Mouse (Mus musculus) layer of hippocampus, adult 11-12 months (tissue): ENCODE measurements around the gene Map2k2.
"Not testable (repeated sequence)": the region's sequence is repeated elsewhere in the genome, so short reads cannot be mapped to it uniquely, and the experiment has no call there.

Experiments
- DNase-seq: peaks from one replicate; pipeline ENCODE4 v3.0.0; 2022; ENCODE audit warnings: low spot score

Gene Map2k2

GRCm38 (mm10) chr10:81177491-81177925 is 71.8 kb downstream of the Map2k2 start:
- no peak for DNase-seq

GRCm38 (mm10) chr10:81177958-81178712 is 72.4 kb downstream of the Map2k2 start:
- no peak for DNase-seq

- no peak for DNase-seq
These were observed 73.2 kb downstream of the Map2k2 start for GRCm38 (mm10) chr10:81178927-81179326.

- no peak for DNase-seq
These were observed 74.0 kb downstream of the Map2k2 start for GRCm38 (mm10) chr10:81179451-81180342.

- DNase-seq = no peak
These were observed 75.2 kb downstream of the Map2k2 start for GRCm38 (mm10) chr10:81180946-81181345.

GRCm38 (mm10) chr10:81181860-81182259 is 76.1 kb downstream of the Map2k2 start:
- DNase-seq = not testable (repeated sequence)

GRCm38 (mm10) chr10:81182336-81183333 is 76.9 kb downstream of the Map2k2 start, which contains the start of gene Dapk3:
Dapk3 (plus strand) TSS chr10:81183005.
- peak; percentile 98 for DNase-seq
